Mouse (Mus musculus): ENCODE measurements around the gene Kif26a. TPM values are rescaled to one million over a fixed set of nuclear protein-coding genes. Genes with fewer than 3 reads are reported as not detected.
A peak's percentile ranks its signal among the peaks of the same experiment; 100 is the strongest.

Gene Kif26a
- total and polyA plus RNA-seq, 2 experiments from 2014 or later, result 2.8 to 26.0 TPM

DNA sequence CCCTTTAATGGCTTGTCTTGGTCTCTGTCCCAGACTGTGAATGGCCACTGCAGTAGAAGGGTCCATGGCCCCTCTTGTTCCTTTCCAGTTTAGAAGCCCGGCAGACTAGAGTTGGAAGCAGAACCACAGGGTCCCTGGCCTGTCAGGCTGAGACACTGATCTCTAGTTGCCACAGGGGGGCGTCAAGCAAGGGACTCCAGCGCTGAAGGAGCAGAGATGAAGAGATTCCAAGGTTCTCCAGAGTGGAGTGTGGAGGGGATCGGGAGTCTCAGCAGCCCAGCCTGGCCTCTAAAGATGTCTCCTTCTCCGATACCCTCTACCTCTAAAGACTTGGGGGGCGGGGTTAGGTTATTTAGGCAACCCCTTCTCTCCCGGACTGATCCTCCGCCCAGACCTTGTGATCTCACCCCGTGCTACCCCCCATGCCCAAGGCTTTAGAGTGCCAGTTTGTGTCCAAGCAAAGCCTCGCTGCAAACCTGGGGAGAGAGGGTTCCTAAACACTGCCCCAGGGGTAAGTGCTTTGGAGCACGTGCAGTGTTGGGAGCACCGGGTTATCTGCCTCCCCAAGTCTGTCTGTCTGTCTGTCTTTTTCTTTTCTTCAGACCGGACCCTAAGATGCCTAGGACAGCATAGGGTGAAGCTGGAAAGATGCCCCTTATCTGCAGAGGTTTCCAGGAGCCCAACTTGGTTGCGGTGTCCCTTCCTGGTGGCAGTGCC is 2.7 kb upstream of the Kif26a start:
- Histone ChIP-seq H3K9ac (replicated peaks; ENCODE audit: low read depth, low read length) (no peak overlapping the region), H3K4me3 (ENCODE audit: low read depth, low read length) (peak overlapping the region; percentile 41), H3K4me1 (ENCODE audit: control insufficient read depth, insufficient read depth) (peaks cover 12% of the 10 kb centered on the region; the same call in 1 of the 2 replicates), H3K9me3 (replicated peaks; ENCODE audit: control insufficient read depth, low read length) (no peaks in the 10 kb centered on the region), H3K27me3 (ENCODE audit: control insufficient read depth, insufficient read depth, low read length) (peaks cover 84% of the 10 kb centered on the region), H3K27ac (ENCODE audit: low read depth) (no peak overlapping the region), H3K4me2 (ENCODE audit: low read depth, low read length) (peak overlapping the region; percentile 62), H3K36me3 (replicated peaks; ENCODE audit: control insufficient read depth, insufficient read depth, low read length) (no peaks in the 10 kb centered on the region)
- 4% methylated on average over 14 of the region's 14 CpGs for WGBS
- ATAC-seq (ENCODE audit: insufficient read depth, low read depth), result no peak
- no peak for DNase-seq (ENCODE audit: low spot score)
- TF ChIP-seq EP300 (IDR thresholded peaks at IDR 0.05; ENCODE audit: low read depth), result no peak
- peak; percentile 28 for TF ChIP-seq CTCF (IDR thresholded peaks at IDR 0.05; ENCODE audit: low read depth)

DNA sequence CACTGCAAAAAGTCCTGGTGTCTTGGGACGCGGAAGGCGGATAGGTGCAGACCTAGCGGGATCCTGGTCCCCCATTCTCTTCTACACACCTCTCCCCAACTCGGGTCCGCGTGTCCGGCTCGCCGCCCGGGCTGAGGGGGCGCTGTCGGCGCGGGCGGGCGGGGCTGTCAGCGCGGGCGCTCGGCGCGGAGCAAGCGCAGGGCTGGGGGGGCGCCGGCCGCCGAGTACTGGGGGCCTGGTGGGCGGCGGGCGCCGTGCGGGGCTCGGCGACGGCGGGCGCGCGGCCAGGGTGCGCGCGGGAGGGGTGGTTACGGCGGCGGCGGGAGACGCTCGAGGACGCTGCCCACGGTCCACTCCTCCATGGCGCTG is 2.2 kb upstream of the Kif26a start:
- H3K4me2 ChIP-seq (ENCODE audit: low read depth, low read length), result peak overlapping the region; percentile 62
- H3K27ac ChIP-seq (ENCODE audit: low read depth), result no peak overlapping the region
- H3K36me3 ChIP-seq (replicated peaks; ENCODE audit: control insufficient read depth, insufficient read depth, low read length), result no peaks in the 10 kb centered on the region
- TF ChIP-seq EP300 (IDR thresholded peaks at IDR 0.05; ENCODE audit: low read depth) (no peak), CTCF (IDR thresholded peaks at IDR 0.05; ENCODE audit: low read depth) (no peak)
- peaks cover 90% of the 10 kb centered on the region for H3K27me3 ChIP-seq (ENCODE audit: control insufficient read depth, insufficient read depth, low read length)
- peak overlapping the region; percentile 41 for H3K4me3 ChIP-seq (ENCODE audit: low read depth, low read length)
- under 1% methylated on average over 37 of the region's 52 CpGs for WGBS
- H3K9ac ChIP-seq (replicated peaks; ENCODE audit: low read depth, low read length), result no peak overlapping the region
- DNase-seq (ENCODE audit: low spot score) (no peak), ATAC-seq (ENCODE audit: insufficient read depth, low read depth) (no peak)
- H3K4me1 ChIP-seq (ENCODE audit: control insufficient read depth, insufficient read depth), result peaks cover 12% of the 10 kb centered on the region; the same call in 1 of the 2 replicates
- no peaks in the 10 kb centered on the region for H3K9me3 ChIP-seq (replicated peaks; ENCODE audit: control insufficient read depth, low read length)

DNA sequence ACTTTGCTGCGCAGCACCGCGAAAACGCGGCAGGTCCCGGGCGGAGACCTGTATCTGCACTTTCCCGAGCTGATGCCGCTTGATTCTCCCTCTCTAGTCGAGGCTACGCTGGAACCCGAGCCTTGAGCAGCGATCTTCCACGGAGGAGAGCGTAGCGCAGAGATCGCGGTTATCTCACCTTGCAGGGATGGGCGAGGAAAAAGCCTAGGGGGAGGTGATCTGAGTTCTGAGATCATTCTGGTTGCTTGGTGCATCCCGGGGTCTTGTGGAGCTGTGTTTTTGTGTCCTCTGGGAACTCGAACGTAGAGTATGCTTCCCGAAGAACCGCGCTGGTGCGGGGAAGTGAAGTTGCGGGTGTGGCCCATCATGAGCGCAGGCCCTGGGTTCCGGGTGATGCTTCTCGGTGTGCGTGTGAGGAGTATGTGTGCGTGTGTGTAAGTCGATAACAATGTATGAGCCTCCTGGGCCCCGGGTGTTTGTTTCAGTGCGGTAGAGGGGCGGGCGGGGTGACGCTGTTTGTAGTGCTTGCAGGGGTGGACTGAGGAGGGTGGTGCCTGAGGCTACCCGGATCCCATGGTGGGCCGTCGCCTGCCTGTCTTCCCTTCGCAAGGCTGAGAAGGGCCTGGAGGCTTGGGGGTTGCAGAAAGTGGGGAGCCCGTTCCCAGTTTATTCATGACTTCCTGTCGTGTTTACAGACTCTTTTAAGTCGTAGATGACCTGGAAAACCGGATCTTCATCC is 1.5 kb upstream of the Kif26a start:
- ATAC-seq (ENCODE audit: insufficient read depth, low read depth), result no peak
- Histone ChIP-seq H3K4me2 (ENCODE audit: low read depth, low read length) (peak overlapping the region; percentile 62), H3K4me1 (ENCODE audit: control insufficient read depth, insufficient read depth) (peaks cover 12% of the 10 kb centered on the region; the same call in 1 of the 2 replicates), H3K27me3 (ENCODE audit: control insufficient read depth, insufficient read depth, low read length) (peaks cover 90% of the 10 kb centered on the region), H3K36me3 (replicated peaks; ENCODE audit: control insufficient read depth, insufficient read depth, low read length) (no peaks in the 10 kb centered on the region), H3K27ac (ENCODE audit: low read depth) (no peak overlapping the region), H3K4me3 (ENCODE audit: low read depth, low read length) (peak overlapping the region; percentile 53), H3K9me3 (replicated peaks; ENCODE audit: control insufficient read depth, low read length) (no peaks in the 10 kb centered on the region), H3K9ac (replicated peaks; ENCODE audit: low read depth, low read length) (no peak overlapping the region)
- no peak for DNase-seq (ENCODE audit: low spot score)
- WGBS, result under 1% methylated on average over 46 of the region's 46 CpGs
- TF ChIP-seq EP300 (IDR thresholded peaks at IDR 0.05; ENCODE audit: low read depth), result no peak
- TF ChIP-seq CTCF (IDR thresholded peaks at IDR 0.05; ENCODE audit: low read depth), result no peak

DNA sequence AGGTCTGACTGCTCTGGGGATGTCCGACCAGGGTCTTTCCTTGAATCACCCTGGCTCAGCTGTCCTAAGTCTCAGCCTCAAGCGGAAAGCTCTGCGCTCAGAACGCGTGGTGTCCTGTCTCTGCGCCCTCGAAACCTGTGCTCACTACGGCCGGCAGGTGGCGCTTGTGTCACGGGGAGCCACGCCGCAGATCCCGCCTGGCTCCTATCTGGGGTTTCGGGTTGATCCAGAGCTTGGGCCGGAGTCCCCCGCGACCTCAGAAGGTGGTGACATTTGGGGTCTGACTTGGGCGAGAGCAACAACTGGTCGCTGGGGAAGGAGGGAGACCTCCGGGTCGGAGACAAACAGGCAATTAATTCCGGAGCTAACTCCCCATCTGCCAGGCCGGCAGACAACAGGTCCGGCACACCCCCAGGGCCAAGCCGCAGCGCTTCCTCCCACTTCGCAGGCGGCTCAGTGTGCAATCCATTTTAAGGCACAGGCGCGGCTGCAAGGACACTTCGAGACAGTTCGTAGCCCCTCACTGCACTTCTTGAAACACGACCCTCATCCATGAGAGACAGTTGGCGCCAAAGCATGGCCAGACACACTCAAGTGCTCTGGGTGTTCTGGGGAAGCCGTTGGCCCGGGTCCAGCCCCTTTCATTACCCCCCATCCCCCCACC is 665 bp upstream of the Kif26a start:
- Histone ChIP-seq H3K9ac (replicated peaks; ENCODE audit: low read depth, low read length) (no peak overlapping the region), H3K4me1 (ENCODE audit: control insufficient read depth, insufficient read depth) (peaks cover 12% of the 10 kb centered on the region; the same call in 1 of the 2 replicates), H3K27ac (ENCODE audit: low read depth) (peak overlapping the region; percentile 78), H3K9me3 (replicated peaks; ENCODE audit: control insufficient read depth, low read length) (no peaks in the 10 kb centered on the region), H3K4me3 (ENCODE audit: low read depth, low read length) (peak overlapping the region; percentile 53), H3K4me2 (ENCODE audit: low read depth, low read length) (peak overlapping the region; percentile 62), H3K27me3 (ENCODE audit: control insufficient read depth, insufficient read depth, low read length) (peaks cover 85% of the 10 kb centered on the region), H3K36me3 (replicated peaks; ENCODE audit: control insufficient read depth, insufficient read depth, low read length) (no peaks in the 10 kb centered on the region)
- under 1% methylated on average over 37 of the region's 37 CpGs for WGBS
- DNase-seq (ENCODE audit: low spot score) (peak; percentile 57), ATAC-seq (ENCODE audit: insufficient read depth, low read depth) (peak; percentile 51)
- TF ChIP-seq EP300 (IDR thresholded peaks at IDR 0.05; ENCODE audit: low read depth) (no peak), CTCF (IDR thresholded peaks at IDR 0.05; ENCODE audit: low read depth) (peak; percentile 98)

DNA sequence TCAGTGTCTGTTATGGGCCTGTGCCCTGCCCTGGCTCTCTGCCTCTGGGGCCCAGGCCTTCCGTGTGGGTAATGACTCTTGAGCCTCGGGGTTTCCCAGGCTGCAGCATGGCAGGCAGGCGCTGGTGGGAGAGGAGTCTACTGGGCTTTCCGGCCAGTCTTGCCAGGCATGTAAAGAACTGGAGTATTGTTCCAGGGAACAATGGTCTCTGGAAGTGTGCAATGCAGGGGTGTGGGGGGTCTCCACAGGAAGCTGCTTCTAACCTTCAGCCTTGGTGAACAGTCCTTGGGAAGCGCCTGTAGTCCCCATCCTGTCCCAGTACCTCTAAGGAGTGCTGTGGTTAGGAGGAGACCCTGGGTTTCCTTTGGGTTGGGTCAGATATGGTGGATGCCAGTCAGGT is 1.4 kb downstream of the Kif26a start:
- peak overlapping the region; percentile 62 for H3K4me2 ChIP-seq (ENCODE audit: low read depth, low read length)
- WGBS, result 46% methylated on average over 5 of the region's 5 CpGs
- TF ChIP-seq EP300 (IDR thresholded peaks at IDR 0.05; ENCODE audit: low read depth), result no peak
- TF ChIP-seq CTCF (IDR thresholded peaks at IDR 0.05; ENCODE audit: low read depth), result no peak
- peak overlapping the region; percentile 63; the same call in 1 of the 2 replicates for H3K9ac ChIP-seq (replicated peaks; ENCODE audit: low read depth, low read length)
- H3K4me3 ChIP-seq (ENCODE audit: low read depth, low read length), result peak overlapping the region; percentile 53
- no peaks in the 10 kb centered on the region for H3K36me3 ChIP-seq (replicated peaks; ENCODE audit: control insufficient read depth, insufficient read depth, low read length)
- peak; percentile 27; the same call in 1 of the 2 replicates for ATAC-seq (ENCODE audit: insufficient read depth, low read depth)
- no peaks in the 10 kb centered on the region for H3K9me3 ChIP-seq (replicated peaks; ENCODE audit: control insufficient read depth, low read length)
- peak overlapping the region; percentile 78 for H3K27ac ChIP-seq (ENCODE audit: low read depth)
- peaks cover 65% of the 10 kb centered on the region for H3K27me3 ChIP-seq (ENCODE audit: control insufficient read depth, insufficient read depth, low read length)
- H3K4me1 ChIP-seq (ENCODE audit: control insufficient read depth, insufficient read depth), result peaks cover 12% of the 10 kb centered on the region; the same call in 1 of the 2 replicates
- DNase-seq (ENCODE audit: low spot score), result peak; percentile 15
